Mouse (Mus musculus): ENCODE results near the gene Mrpl41.

DNA sequence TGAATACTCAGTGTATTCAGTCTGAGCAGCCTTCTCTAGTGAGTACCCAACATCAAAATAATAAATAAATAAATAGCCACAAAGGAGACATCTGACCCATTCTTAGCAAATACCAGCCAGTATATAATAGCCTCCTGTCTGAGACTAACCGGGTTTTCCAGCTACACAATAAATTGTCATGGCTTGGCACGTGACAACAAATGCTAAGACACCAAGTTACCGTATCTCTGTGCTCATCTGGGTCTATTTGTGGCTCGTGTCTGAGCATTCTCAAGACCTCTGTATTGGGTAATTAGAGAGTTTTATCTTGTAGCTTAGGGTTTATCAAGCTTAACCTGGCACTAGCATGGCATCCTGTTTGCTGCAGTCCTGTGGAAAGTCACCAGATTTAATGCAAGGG is 32.8 kb downstream of the Mrpl41 start:
- TF ChIP-seq CTCF (IDR thresholded peaks at IDR 0.05; ENCODE audit: borderline replicate concordance, insufficient read depth, low read depth, low read length) (no peak), POLR2A (IDR thresholded peaks at IDR 0.05; ENCODE audit: borderline replicate concordance, insufficient read depth, low read length) (no peak)
